Mouse (Mus musculus): ENCODE data around the gene Phospho2. TPM values are rescaled to one million over a fixed set of nuclear protein-coding genes. Genes with fewer than 3 reads are reported as not detected.

Gene Phospho2
- polyA plus RNA-seq, 1 experiment from 2014 or later: 25.0 TPM

GRCm38 (mm10) chr2:69825898-69826297 is 36.5 kb downstream of the Phospho2 start:
- no peak overlapping the region for H3K4me3 ChIP-seq (replicated peaks)
- no peak for ATAC-seq (ENCODE audit: insufficient number of reproducible peaks, low FRiP score, low TSS enrichment, low read depth)
- peaks cover 15% of the 10 kb centered on the region; the same call in 1 of the 2 replicates for H3K4me1 ChIP-seq
- H3K27me3 ChIP-seq: no peaks in the 10 kb centered on the region
- no peak overlapping the region for H3K4me2 ChIP-seq (replicated peaks)
- 74% methylated on average over 10 of the region's 10 CpGs for WGBS
- H3K27ac ChIP-seq (replicated peaks): no peak overlapping the region
- H3K9ac ChIP-seq: no peak overlapping the region
- H3K9me3 ChIP-seq (replicated peaks): no peaks in the 10 kb centered on the region
- peaks cover 21% of the 10 kb centered on the region for H3K36me3 ChIP-seq

- H3K9me3 ChIP-seq (replicated peaks): no peaks in the 10 kb centered on the region
- WGBS: 68% methylated on average over 2 of the region's 2 CpGs
- no peak overlapping the region for H3K27ac ChIP-seq (replicated peaks)
- no peak overlapping the region for H3K4me2 ChIP-seq (replicated peaks)
- no peaks in the 10 kb centered on the region for H3K27me3 ChIP-seq
- H3K9ac ChIP-seq: no peak overlapping the region
- peaks cover 15% of the 10 kb centered on the region; the same call in 1 of the 2 replicates for H3K4me1 ChIP-seq
- ATAC-seq (ENCODE audit: insufficient number of reproducible peaks, low FRiP score, low TSS enrichment, low read depth): no peak
- no peak overlapping the region for H3K4me3 ChIP-seq (replicated peaks)
- peaks cover 26% of the 10 kb centered on the region for H3K36me3 ChIP-seq
These were observed 37.0 kb downstream of the Phospho2 start for GRCm38 (mm10) chr2:69826380-69826779.

- peaks cover 15% of the 10 kb centered on the region; the same call in 1 of the 2 replicates for H3K4me1 ChIP-seq
- H3K27ac ChIP-seq (replicated peaks): no peak overlapping the region
- H3K4me3 ChIP-seq (replicated peaks): no peak overlapping the region
- no peak overlapping the region for H3K4me2 ChIP-seq (replicated peaks)
- no peaks in the 10 kb centered on the region for H3K9me3 ChIP-seq (replicated peaks)
- peaks cover 34% of the 10 kb centered on the region for H3K36me3 ChIP-seq
- no peaks in the 10 kb centered on the region for H3K27me3 ChIP-seq
- no peak for ATAC-seq (ENCODE audit: insufficient number of reproducible peaks, low FRiP score, low TSS enrichment, low read depth)
- WGBS: 46% methylated on average over 7 of the region's 7 CpGs
- H3K9ac ChIP-seq: no peak overlapping the region
These were observed 38.6 kb downstream of the Phospho2 start for GRCm38 (mm10) chr2:69828031-69828430.

GRCm38 (mm10) chr2:69829680-69830079 is 40.3 kb downstream of the Phospho2 start:
- Histone ChIP-seq H3K4me2 (replicated peaks) (no peak overlapping the region), H3K27me3 (no peaks in the 10 kb centered on the region), H3K4me1 (peaks cover 9% of the 10 kb centered on the region; the same call in 1 of the 2 replicates), H3K27ac (replicated peaks) (no peak overlapping the region), H3K4me3 (replicated peaks) (no peak overlapping the region), H3K9ac (no peak overlapping the region), H3K9me3 (replicated peaks) (no peaks in the 10 kb centered on the region), H3K36me3 (peaks cover 47% of the 10 kb centered on the region)
- 86% methylated on average over 2 of the region's 2 CpGs for WGBS
- ATAC-seq (ENCODE audit: insufficient number of reproducible peaks, low FRiP score, low TSS enrichment, low read depth): no peak

GRCm38 (mm10) chr2:69830116-69830515 is 40.7 kb downstream of the Phospho2 start:
- no peak for ATAC-seq (ENCODE audit: insufficient number of reproducible peaks, low FRiP score, low TSS enrichment, low read depth)
- no peak overlapping the region for H3K4me2 ChIP-seq (replicated peaks)
- H3K9me3 ChIP-seq (replicated peaks): no peaks in the 10 kb centered on the region
- H3K4me1 ChIP-seq: peaks cover 9% of the 10 kb centered on the region; the same call in 1 of the 2 replicates
- H3K4me3 ChIP-seq (replicated peaks): no peak overlapping the region
- H3K9ac ChIP-seq: no peak overlapping the region
- WGBS: 81% methylated on average over 8 of the region's 8 CpGs
- H3K36me3 ChIP-seq: peaks cover 47% of the 10 kb centered on the region
- no peaks in the 10 kb centered on the region for H3K27me3 ChIP-seq
- no peak overlapping the region for H3K27ac ChIP-seq (replicated peaks)

- no peak for ATAC-seq (ENCODE audit: insufficient number of reproducible peaks, low FRiP score, low TSS enrichment, low read depth)
- no peak overlapping the region for H3K27ac ChIP-seq (replicated peaks)
- WGBS: 62% methylated on average over 7 of the region's 7 CpGs
- no peaks in the 10 kb centered on the region for H3K27me3 ChIP-seq
- peaks cover 25% of the 10 kb centered on the region for H3K36me3 ChIP-seq
- H3K4me2 ChIP-seq (replicated peaks): no peak overlapping the region
- H3K4me3 ChIP-seq (replicated peaks): no peak overlapping the region
- no peaks in the 10 kb centered on the region for H3K9me3 ChIP-seq (replicated peaks)
- H3K4me1 ChIP-seq: no peaks in the 10 kb centered on the region
- no peak overlapping the region for H3K9ac ChIP-seq
These were observed 48.0 kb downstream of the Phospho2 start for GRCm38 (mm10) chr2:69837244-69837967.

- Histone ChIP-seq H3K4me2 (replicated peaks) (no peak overlapping the region), H3K4me1 (no peaks in the 10 kb centered on the region), H3K4me3 (replicated peaks) (no peak overlapping the region), H3K9me3 (replicated peaks) (no peaks in the 10 kb centered on the region), H3K27me3 (no peaks in the 10 kb centered on the region), H3K9ac (no peak overlapping the region), H3K27ac (replicated peaks) (no peak overlapping the region), H3K36me3 (peaks cover 19% of the 10 kb centered on the region)
- WGBS: 44% methylated on average over 3 of the region's 3 CpGs
- ATAC-seq (ENCODE audit: insufficient number of reproducible peaks, low FRiP score, low TSS enrichment, low read depth): no peak
These were observed 48.6 kb downstream of the Phospho2 start for GRCm38 (mm10) chr2:69837996-69838395.

- ATAC-seq (ENCODE audit: insufficient number of reproducible peaks, low FRiP score, low TSS enrichment, low read depth): no peak
- no peak overlapping the region for H3K27ac ChIP-seq (replicated peaks)
- no peak overlapping the region for H3K4me3 ChIP-seq (replicated peaks)
- no peaks in the 10 kb centered on the region for H3K4me1 ChIP-seq
- H3K36me3 ChIP-seq: peaks cover 12% of the 10 kb centered on the region
- H3K4me2 ChIP-seq (replicated peaks): no peak overlapping the region
- no peaks in the 10 kb centered on the region for H3K9me3 ChIP-seq (replicated peaks)
- H3K27me3 ChIP-seq: no peaks in the 10 kb centered on the region
- no peak overlapping the region for H3K9ac ChIP-seq
These were observed 49.3 kb downstream of the Phospho2 start for GRCm38 (mm10) chr2:69838707-69839106.

GRCm38 (mm10) chr2:69840261-69840660 is 50.8 kb downstream of the Phospho2 start:
- no peak; the same call in 1 of the 2 replicates for ATAC-seq (ENCODE audit: insufficient number of reproducible peaks, low FRiP score, low TSS enrichment, low read depth)
- WGBS: 22% methylated on average over 6 of the region's 6 CpGs
- peaks cover 6% of the 10 kb centered on the region; the same call in 1 of the 2 replicates for H3K36me3 ChIP-seq
- H3K4me2 ChIP-seq (replicated peaks): no peak overlapping the region
- no peak overlapping the region for H3K27ac ChIP-seq (replicated peaks)
- H3K9me3 ChIP-seq (replicated peaks): no peaks in the 10 kb centered on the region
- no peak overlapping the region for H3K9ac ChIP-seq
- H3K4me3 ChIP-seq (replicated peaks): no peak overlapping the region
- no peaks in the 10 kb centered on the region for H3K4me1 ChIP-seq
- no peaks in the 10 kb centered on the region for H3K27me3 ChIP-seq

- H3K9ac ChIP-seq: no peak overlapping the region
- H3K27me3 ChIP-seq: no peaks in the 10 kb centered on the region
- no peak overlapping the region for H3K4me2 ChIP-seq (replicated peaks)
- 0 out of 2 replicates have a peak overlapping the region, but pooled peaks have one; percentile 25 for H3K27ac ChIP-seq (replicated peaks)
- no peak overlapping the region for H3K4me3 ChIP-seq (replicated peaks)
- no peak for ATAC-seq (ENCODE audit: insufficient number of reproducible peaks, low FRiP score, low TSS enrichment, low read depth)
- H3K9me3 ChIP-seq (replicated peaks): no peaks in the 10 kb centered on the region
- WGBS: 63% methylated on average over 6 of the region's 6 CpGs
- H3K36me3 ChIP-seq: no peaks in the 10 kb centered on the region
- no peaks in the 10 kb centered on the region for H3K4me1 ChIP-seq
These were observed 59.8 kb downstream of the Phospho2 start for GRCm38 (mm10) chr2:69849215-69849614.
